Comparison of ENCODE assay signal across 8 mouse cellular contexts in genomic region chr13:42050160-42050559, GRCm38 (mm10). TPM values are rescaled to one million over a fixed set of nuclear protein-coding genes. Genes with fewer than 3 reads are reported as not detected.
DNase-seq lines count a peak whose midpoint lies in the region; ATAC-seq lines count a peak whose summit lies in the region.

No protein-coding gene starts in this region.

- H3K9me3 ChIP-seq in erythroblast, embryonic 14.5 days (ENCODE audit: control insufficient read depth, low read length), result no peaks in the 10 kb centered on the region
- H3K9me3 ChIP-seq in limb, embryonic 10.5 days (replicated peaks), result no peaks in the 10 kb centered on the region
- no peaks in the 10 kb centered on the region for H3K9me3 ChIP-seq in neural tube, embryonic 15.5 days (replicated peaks)

- H3K27ac ChIP-seq in limb, embryonic 10.5 days, result peak overlapping the region; percentile 95; the same call in 1 of the 2 replicates
- no peak overlapping the region for H3K27ac ChIP-seq in neural tube, embryonic 15.5 days (replicated peaks)

- peaks cover 52% of the 10 kb centered on the region for H3K4me1 ChIP-seq in erythroblast, embryonic 14.5 days (ENCODE audit: control insufficient read depth)
- peaks cover 26% of the 10 kb centered on the region for H3K4me1 ChIP-seq in limb, embryonic 10.5 days
- H3K4me1 ChIP-seq in neural tube, embryonic 15.5 days, result peaks cover 38% of the 10 kb centered on the region

- peak overlapping the region; percentile 93 for H3K4me2 ChIP-seq in neural tube, embryonic 15.5 days

- no peak for ATAC-seq in erythroblast, adult 5-6 weeks (replicated peaks; ENCODE audit: low FRiP score, poor library complexity, severe bottlenecking)
- ATAC-seq in neural tube, embryonic 15.5 days (ENCODE audit: low FRiP score), result no peak
- no peak for ATAC-seq in megakaryocyte progenitor cell, adult 5-6 weeks (replicated peaks; ENCODE audit: poor library complexity)

- no peak overlapping the region for H3K9ac ChIP-seq in neural tube, embryonic 15.5 days (replicated peaks)

- H3K27me3 ChIP-seq in erythroblast, embryonic 14.5 days (ENCODE audit: control insufficient read depth), result peaks cover 18% of the 10 kb centered on the region
- no peaks in the 10 kb centered on the region for H3K27me3 ChIP-seq in limb, embryonic 10.5 days (ENCODE audit: low read depth, poor library complexity, severe bottlenecking)
- no peaks in the 10 kb centered on the region for H3K27me3 ChIP-seq in neural tube, embryonic 15.5 days (replicated peaks)

- H3K36me3 ChIP-seq in erythroblast, embryonic 14.5 days (ENCODE audit: control insufficient read depth), result peaks cover 2% of the 10 kb centered on the region; the same call in 1 of the 2 replicates
- no peaks in the 10 kb centered on the region for H3K36me3 ChIP-seq in limb, embryonic 10.5 days
- no peaks in the 10 kb centered on the region for H3K36me3 ChIP-seq in neural tube, embryonic 15.5 days

- H3K4me3 ChIP-seq in erythroblast, embryonic 14.5 days (replicated peaks), result peak overlapping the region; percentile 86
- H3K4me3 ChIP-seq in limb, embryonic 10.5 days, result peak overlapping the region; percentile 93
- peak overlapping the region; percentile 62 for H3K4me3 ChIP-seq in neural tube, embryonic 15.5 days (replicated peaks)

- DNase-seq in retina, embryonic 14.5 days (ENCODE audit: low spot score), result peak; percentile 11
- DNase-seq in retina, postnatal 1 day, result no peak
- DNase-seq in limb, embryonic 10.5 days (ENCODE audit: low spot score), result no peak
- no peak for DNase-seq in cerebellum, adult 8-10 months

- 12% methylated on average over 3 of the region's 3 CpGs for WGBS in limb, embryonic 10.5 days
- 17% methylated on average over 3 of the region's 3 CpGs for WGBS in neural tube, embryonic 15.5 days

RNA-seq across cellular contexts. Expression of gene Hivep1, which starts 1.7 kb away (rescaled TPM):
- 1.6 and 2.5 TPM in 2 replicates for polyA plus RNA-seq in erythroblast, embryonic 14.5 days (2012)
- 6.0 and 29.9 TPM in 2 replicates for total RNA-seq in erythroblast, adult 5-6 weeks (2015; ENCODE audit: low replicate concordance)
- 3.6 and 11.8 TPM in 2 replicates for total RNA-seq in erythroblast, adult 5-6 weeks (2017; ENCODE audit: low replicate concordance)
- 7.1 and 9.4 TPM in 2 replicates for polyA plus RNA-seq in limb, embryonic 10.5 days (2016; fragmentation: Nextera tagmentation; extraction: Ambion mirVana)
- polyA plus RNA-seq in neural tube, embryonic 15.5 days (2015; fragmentation: Nextera tagmentation; extraction: Ambion mirVana), result 15.6 and 17.6 TPM in 2 replicates
- 36.8 and 40.9 TPM in 2 replicates for total RNA-seq in megakaryocyte progenitor cell, adult 5-6 weeks (2015)
- total RNA-seq in megakaryocyte progenitor cell, adult 5-6 weeks (2017), result 10.8 and 13.8 TPM in 2 replicates
